Mouse (Mus musculus) brain, embryonic 14.5 days (tissue): Measurements from ENCODE around the gene Stx3.

Source experiments
- CTCF ChIP-seq: fragments of 200-500 bp; IDR thresholded peaks from 2 replicates; pipeline ENCODE4 v1.5.1; 2012; ENCODE audit warnings: inconsistent platforms, mild to moderate bottlenecking, moderate library complexity, borderline replicate concordance; ENCODE audit not compliant: insufficient read depth, insufficient read length; ENCODE audit errors: extremely low read depth
- POLR2A ChIP-seq: fragments of 200-500 bp; IDR thresholded peaks from 2 replicates; pipeline ENCODE4 v1.6.1; 2012; ENCODE audit warnings: mild to moderate bottlenecking, inconsistent platforms, borderline replicate concordance; ENCODE audit not compliant: poor library complexity, insufficient read depth, insufficient read length, severe bottlenecking; ENCODE audit errors: extremely low read depth

GRCm38 (mm10) chr19:11856506-11856905 is 37.3 kb upstream of the Stx3 start:
- TF ChIP-seq CTCF (no peak), POLR2A (no peak)
